Mouse (Mus musculus): ENCODE data around the gene Lpin1.

The Lpin1 gene

DNA sequence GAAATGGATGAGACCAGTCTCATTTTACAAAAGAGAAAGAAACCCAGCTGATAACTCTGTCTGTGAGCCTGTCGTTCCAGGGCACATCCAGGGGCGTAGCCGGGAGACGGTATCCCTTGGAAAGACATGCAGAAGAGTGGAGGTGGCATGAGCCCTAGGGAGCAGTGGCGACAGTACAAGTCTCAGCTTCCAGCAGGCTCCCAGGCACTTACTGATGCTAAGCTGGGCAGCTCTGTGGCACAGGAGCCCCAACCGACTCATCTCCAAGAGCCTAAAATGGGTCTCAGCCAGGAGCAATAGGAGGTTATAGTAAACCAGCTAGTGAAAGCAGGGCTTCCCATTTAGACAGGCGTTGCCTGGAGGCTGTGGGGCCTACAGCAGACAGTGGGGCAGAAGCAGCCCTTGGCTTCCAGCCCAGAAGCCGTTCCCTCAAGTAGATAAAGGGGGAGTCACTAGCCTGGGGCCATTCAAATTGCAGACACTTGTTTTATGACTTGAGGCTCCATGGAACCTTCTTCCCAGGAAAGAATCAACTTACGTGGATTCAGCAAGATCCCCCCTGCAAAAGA is 33.0 kb downstream of the Lpin1 start:
- DNase-seq (ENCODE audit: low read depth, low spot score), result no peak

DNA sequence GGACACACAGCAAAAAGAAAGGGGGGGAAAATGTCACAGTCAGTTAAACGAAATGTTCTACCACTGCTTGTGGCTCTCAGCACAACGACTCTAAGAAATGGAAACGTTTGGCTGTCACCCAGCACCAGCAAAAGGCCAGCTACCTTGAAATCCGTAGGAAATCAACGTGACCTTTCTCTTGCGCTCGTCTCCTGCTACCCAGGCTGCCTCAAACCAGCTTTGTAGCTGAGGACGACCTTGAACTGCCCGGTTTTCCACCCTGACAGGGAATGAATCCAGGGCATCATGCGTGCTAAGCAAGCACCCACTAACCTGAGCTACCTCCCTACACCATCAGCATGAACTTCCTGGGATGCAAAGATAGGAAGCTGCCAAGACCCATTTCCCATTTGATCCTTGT is 39.5 kb downstream of the Lpin1 start:
- DNase-seq (ENCODE audit: low read depth, low spot score), result no peak

DNA sequence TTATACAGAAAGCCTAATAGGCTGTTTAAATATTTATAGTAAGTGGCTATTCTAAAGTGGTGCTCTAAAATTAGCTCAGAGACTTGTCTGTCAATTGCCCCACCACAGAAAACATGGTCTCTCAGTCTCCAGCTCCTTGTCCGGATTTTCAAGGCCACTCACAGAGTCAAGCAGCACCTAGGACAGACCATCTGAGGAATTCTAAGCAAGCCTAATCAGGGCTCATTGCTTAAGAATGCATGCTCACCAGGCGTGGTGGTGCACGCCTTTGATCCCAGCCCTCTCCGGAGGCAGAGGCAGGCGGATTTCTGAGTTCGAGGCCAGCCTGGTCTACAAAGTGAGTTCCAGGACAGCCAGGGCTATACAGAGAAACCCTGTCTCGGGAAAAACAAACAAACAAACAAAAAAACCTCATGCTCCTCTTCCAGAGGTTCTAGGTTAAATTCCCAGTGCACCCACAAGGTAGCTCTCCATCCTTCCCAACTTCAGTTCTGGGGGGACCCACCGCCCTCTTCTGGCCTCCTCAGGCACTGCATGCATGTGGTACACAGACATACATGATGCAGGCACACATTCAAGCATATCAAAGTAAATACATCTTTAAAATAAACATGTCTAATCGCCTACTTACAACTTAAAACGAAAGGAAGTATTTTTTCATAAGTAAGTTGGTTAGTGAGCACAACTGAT is 40.2 kb downstream of the Lpin1 start:
- DNase-seq (ENCODE audit: low read depth, low spot score), result no peak

DNA sequence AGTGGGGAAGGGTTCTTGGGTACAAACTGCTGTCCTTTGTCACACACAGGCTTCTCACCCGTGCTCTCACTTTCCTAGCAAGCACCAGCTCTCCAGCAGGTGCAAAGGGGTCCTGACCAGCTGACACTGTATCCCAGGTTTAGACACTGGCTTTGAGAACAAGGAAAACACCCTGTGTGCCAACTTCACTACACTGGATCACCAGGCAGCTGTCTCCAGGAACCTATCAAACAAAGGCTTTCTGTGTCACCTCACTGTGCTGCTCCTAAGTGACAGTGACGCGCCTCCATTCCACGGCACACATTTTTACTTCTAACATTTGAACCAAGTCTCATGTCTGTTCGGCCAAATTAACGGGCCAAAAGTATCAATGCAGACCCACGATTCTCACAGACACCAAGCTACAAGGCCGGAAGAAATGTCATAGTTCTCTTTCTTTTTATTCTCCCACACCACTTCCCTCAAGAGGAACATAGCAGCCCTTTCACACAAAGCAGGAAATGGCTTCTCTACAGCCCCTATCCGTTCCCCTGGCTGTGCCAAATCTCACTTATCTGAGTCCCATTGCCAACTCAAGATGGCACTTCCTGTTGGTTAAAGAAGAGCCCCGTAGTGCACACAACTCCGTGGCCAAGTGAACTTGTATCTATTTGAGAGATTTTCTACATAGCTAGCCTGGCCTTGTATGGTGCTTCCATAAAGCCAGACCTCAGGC is 41.7 kb downstream of the Lpin1 start:
- DNase-seq (ENCODE audit: low read depth, low spot score), result peak; percentile 54

DNA sequence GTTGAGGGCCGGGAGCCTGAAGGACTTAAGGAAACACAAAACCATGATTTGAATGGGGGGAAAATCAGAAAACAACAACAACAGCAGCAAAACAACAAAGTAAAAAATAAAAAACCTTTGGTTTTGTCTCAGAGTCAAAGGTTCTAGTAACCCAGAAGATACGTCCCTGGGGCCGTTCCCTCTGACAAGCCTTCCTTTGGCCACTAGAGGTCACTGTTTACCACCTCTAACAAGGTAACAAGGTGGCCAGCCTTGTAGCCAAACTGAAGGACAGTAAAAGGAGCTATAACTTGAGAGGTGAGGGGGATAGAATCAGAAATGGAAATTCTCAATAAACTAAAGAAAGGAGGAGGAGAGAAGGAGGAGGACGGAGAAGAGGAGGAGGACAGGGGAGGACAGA is 42.3 kb downstream of the Lpin1 start:
- DNase-seq (ENCODE audit: low read depth, low spot score), result peak; percentile 80

DNA sequence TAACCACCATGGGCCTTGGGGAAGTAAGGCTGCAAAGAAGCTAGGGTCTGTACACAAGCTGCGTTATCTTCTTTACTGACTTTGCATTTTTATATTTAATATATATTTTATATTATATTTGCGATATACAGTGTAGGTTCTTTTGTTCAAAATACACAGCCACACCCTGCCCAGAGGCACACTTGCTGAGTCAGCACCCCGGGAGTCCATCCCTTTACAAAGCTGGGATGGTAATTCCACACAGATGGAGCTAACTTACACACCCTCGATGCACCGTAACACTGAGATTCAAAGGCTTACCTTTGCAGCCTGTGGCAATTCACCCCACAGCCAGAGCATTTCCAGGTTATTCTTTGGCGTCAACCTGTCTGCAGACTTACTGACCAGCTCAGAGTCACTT is 42.7 kb downstream of the Lpin1 start:
- DNase-seq (ENCODE audit: low read depth, low spot score), result no peak

DNA sequence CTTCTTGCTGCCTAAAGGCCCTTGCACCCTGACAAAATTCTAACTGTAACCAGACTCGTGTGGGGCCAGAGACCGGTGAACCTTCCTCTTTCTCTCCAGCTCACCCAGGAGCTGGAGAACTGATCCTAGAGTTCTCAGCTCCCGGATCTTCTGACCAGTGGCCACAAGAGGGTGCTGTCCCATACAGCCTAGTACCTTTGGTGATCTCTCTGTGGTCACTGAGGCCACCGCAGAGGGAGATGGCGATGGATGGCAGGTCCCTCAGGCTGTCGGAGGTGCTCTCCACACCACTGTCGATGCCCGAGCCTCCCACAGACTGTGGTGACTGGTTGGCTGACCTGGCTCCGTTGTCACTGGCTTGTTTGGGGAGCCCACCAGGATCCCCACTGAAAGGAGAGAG is 47.3 kb downstream of the Lpin1 start:
- DNase-seq (ENCODE audit: low read depth, low spot score), result no peak

DNA sequence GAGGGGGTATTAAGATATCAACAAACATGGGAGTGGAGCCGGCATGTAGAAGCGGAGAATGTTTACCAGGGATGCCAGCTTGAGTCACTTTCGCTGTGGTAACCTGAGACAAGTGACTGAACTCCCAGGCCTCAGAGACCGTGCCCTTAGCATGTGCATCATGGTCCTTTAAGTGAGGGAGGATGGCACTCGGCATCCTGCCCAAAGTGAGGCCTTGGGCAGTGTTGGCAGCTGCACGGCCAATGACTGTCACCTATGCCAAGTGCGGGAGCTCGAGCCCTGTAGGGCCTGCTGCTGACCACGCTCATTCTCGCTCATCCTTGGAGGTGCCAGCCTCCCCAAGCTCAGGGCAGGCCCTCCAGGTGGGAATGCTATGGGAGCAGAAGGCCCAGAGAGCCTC is 48.1 kb downstream of the Lpin1 start:
- DNase-seq (ENCODE audit: low read depth, low spot score), result no peak

DNA sequence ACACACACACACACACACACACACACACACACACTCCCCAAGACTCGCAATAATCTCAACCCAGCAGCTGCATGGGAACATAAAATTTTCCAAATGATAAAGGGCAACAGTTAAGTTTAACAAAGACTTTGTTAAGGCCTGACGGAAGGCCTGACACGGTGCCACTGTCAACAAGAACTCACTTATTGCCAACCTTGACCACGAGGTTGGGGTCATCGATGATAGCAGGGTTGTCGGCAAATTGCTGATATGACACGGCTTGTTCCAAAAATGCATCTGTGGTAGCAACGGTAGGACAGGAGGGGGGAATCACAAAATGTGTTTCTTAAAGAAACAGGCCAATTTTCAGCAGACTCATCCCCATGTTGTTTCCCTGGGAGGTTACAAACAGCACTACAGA is 48.6 kb downstream of the Lpin1 start:
- DNase-seq (ENCODE audit: low read depth, low spot score), result no peak

DNA sequence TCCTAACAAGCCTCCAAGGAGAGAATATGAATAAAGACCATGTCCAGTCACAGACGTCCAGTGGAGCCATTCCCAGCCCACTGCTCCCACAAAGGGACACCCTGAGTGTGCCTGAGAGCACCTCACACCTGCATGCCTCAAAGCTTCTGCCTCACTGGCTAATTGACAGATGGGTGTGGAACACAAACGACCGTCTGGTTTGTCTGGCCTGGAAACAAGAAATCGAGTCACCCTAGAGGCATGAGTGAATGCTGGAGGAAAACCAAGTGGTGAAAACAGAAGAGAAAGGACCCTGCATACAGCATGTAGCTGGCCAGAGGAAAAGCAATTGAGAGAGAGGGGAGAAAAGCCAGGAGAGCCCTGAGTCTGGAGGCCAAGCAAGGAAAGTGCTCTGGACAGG is 53.5 kb downstream of the Lpin1 start:
- no peak for DNase-seq (ENCODE audit: low read depth, low spot score)

DNA sequence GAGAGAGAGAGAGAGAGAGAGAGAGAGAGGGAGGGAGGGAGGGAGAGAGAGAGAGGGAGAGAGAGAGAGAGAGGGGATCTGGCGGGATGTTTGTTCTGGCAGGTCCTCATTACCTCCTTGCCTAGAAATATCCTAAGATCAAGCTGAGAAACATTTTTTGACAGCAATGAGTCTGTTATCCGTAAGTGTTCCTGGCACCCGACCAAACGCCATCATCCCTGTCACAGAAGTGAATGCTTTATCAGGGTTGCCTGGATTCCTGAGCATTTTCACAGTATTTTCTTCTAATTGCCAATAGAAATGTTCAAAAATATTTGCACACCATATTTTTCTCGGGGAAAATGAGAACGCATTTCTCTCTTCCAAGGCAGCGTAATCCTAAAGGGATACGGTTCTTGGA is 56.6 kb downstream of the Lpin1 start:
- DNase-seq (ENCODE audit: low read depth, low spot score), result no peak

DNA sequence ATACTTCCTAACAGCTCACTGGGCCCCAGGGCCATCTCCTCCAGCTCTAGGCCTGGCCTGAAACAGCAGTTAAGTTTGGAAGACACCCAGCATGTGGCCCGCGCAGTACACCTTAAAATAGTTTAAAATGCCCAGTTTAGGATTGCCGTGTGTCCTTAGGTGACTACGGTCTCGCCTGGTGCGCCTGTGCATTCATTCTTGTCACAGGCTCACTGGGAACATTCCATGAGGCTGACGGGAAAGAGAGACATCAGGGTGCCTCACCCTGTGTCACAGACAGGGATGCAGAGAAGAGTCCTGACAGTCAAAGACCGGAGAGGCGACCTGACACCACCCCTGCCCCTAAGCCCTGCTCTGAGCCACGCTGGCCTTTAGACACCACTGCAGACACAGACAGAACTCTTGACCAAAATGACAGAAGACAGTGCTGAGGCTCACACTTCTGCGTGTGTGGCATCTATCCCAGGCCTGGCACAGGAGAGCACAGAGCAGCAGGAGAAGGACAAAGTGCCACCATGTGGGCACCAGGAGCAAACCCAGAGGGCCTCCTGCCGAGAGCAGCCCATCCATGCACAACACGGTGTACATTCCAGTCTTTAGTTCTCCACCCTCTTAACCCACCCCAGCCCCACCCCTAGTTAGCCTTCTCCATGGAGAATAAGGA is 58.5 kb downstream of the Lpin1 start:
- DNase-seq (ENCODE audit: low read depth, low spot score), result no peak

DNA sequence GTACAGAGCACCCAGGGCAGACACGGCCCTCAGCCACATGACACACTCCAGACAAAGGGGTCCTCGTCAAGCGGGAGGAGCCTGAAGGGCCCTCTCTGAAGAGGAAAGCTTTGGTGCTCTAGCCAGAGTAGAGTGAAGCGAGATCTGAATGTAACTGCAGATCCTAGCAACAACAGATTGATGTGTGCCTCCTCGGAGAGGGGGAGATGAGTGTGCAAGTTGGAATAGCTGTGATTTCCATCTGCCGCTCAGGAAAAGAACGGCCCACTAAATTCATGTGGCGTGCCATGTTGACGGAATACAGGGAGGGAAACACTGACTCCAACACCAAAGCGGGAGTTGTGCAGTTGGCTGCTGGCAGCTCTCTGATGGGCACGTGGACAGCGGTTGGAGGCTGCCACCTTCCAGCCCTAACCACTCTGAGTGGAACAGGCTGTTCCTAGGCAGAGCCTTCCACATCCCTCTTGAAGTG is 59.7 kb downstream of the Lpin1 start:
- DNase-seq (ENCODE audit: low read depth, low spot score), result no peak

DNA sequence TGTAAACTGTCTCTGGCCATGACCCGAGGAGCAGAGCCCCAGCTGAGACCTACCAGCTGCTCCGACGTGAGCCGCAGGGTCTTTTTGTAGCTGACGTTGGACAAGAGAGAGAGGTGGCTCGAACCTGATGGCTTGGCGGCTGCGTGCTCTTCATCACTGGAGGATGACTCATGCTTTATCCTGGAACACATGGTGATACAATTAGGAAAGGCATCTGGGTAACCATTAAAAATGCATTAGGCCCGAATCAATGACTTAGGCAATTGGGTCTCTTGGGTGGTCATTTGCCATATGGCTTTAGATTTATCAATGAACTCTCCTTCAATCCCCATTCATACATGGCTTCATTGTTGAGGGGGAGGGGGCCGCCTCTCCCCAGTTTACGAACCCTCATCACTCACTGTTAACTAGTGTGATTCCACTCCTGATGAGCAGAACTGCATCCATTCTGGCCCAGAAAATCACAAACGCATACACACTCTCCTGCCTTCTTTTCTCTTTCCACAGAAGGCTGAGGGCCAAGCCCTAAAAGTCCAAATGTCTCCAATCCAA is 61.9 kb downstream of the Lpin1 start:
- DNase-seq (ENCODE audit: low read depth, low spot score), result no peak

DNA sequence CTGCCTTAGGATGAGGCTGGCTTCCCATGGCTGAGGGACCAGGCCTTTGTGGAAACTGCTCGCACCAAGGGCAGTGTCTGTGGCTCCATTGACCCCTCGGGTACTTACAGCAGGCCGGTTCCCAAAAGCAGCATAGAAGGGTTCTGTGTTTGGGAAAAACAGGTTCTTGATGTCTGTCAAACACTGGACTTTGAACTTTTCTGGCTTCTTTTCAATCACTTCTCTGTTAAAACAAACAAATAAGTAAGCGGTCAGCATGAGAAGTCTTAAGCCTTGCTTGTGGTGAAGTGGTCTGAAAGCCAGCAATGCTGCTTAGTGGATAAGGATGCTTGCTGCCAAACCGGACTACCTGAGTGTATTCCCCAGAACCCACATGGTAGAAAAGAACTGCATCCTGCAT is 69.2 kb downstream of the Lpin1 start:
- no peak for DNase-seq (ENCODE audit: low read depth, low spot score)

DNA sequence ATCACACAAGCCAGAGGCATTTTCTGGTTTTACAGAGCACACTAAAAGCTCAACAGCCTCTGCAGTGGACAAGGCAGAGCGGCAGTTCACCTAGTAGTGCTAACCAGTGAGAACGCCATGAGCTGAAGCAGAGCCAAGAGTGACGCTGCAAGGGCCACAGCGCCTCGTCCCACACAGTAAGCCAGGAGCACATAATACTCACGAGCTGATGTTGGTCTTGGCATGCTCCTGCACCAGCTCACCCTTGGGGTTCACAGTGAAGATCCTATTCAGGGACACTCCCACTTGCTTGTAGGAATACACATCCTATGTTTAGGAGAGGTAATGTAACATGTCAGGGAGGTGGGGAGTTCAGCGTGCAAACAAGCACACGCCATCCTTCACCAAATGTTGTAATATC is 70.1 kb downstream of the Lpin1 start:
- DNase-seq (ENCODE audit: low read depth, low spot score), result no peak

DNA sequence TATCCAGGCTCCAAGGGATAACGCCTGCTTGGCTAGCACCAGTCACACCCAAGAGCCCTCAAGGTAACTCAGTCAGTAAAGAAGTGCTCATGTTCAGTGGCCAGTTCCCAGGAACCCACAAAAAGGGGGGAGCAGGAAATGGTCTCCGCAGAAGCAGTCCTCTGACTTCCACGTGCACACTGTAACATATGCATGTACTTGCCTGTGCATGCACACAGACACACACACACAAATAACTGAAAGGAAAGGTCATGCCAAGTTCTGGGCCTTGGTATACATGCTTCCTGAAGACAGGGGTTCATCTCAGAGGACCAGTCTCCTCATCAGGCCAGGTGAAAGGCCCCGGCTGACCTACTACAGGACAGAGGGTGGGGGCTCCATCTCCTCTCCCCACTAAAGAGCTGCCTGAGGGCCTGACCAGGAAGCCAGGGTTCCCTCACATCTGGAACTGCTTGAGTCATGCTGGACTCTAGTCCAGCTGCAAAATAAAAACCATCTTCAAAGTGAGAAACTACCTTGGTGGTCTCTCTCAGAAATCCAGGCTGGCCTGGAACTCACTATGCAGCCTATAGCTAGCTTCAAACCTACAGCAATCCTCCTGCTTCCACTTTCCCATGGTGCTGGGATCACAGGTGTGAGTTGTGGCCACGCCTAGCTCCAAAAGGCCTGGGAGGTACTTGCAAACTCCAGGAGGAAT is 70.7 kb downstream of the Lpin1 start:
- DNase-seq (ENCODE audit: low read depth, low spot score), result no peak

DNA sequence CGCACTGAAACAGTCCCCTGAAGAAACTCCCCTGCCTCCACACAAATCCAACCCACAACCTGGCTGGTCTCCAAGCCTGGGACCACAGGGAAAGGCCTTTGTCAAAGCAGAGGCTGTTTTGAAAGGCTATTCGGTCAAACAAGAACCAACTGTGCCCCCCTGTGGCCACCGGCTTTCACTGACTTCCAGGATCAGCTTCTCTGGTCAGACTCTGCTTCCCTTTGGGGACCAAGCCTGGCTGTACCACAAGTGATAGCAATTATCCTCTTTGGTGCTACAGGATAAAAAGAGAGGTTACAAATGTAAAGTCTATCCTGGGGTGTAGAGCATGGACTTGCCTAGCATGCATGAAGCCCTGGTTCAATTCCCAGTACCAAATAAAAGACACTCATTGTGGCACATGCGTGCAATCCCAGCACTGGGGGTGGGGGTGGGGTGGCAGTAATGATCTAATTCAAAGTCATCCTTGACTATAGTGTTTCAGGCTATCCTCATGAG is 77.4 kb downstream of the Lpin1 start:
- DNase-seq (ENCODE audit: low read depth, low spot score), result peak; percentile 63

DNA sequence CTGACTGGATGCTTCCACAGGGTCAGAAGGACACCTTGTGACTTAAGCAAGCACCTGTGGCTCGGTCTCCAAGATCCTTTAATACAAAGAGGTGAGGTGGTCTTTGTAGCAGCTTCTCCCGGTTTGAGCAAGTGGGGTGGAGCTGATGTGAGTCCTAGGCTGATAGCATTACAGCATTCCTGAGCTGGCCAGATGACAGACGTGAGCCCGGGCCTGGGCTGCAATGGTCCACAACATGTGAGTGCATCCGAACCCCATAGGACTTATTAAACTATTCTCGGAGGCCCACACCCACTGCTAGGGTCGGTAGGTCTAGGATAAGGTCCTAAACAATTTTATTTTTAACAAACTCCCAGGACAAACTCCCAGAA is 77.9 kb downstream of the Lpin1 start:
- DNase-seq (ENCODE audit: low read depth, low spot score), result no peak

DNA sequence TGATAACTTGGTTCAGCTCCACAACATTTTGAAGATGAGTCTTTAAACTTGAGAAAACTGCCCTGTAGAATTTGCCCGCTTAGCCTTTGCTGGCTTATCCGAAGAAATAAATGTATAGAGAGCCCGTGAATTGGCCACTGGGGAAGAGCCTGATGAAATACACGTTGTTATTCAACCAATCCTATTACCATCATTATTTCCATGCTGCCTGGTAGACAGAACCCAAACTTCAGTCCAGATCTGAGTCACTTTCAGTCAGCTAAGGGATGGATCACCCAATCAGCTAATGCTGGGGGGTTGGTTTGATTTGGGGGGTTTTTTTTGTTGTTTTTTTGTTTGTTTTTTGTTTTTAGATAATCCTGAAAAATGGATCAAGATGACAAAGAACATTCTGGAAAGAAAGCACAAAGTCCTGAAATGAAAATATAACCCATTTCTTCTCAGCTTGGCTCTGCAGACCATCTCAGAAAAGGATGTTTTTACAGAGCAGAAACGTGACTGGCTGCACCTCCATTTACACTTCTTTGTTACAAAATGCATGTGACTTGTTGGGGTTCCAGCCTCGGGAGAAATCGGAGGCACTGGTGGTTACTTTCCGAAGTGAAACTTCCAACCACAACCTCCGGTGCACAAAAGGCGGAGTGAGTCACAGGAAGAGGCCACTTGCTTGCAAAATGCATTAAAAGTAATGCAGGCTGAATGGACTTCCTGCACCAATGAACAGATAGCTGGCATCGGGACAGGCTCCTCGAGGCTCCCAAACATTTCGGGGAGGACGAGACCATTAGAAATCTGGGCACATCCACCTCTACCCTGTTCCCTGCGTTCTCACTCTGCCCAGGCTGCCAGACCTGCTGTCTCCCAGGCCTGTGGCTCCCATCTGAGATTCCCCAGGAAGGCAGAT is 78.6 kb downstream of the Lpin1 start:
- DNase-seq (ENCODE audit: low read depth, low spot score), result peak; percentile 91
